Mouse (Mus musculus) layer of hippocampus, adult 2 months (tissue): ENCODE results near the gene Olfr575. TPM values are rescaled to one million over a fixed set of nuclear protein-coding genes. Genes with fewer than 3 reads are reported as not detected.

Experiments
- DNase-seq, 2 experiments: peaks; one replicate each; pipeline ENCODE4 v3.0.0; 2022; ENCODE audit warnings: low spot score in 2 of 2
- H3K27ac ChIP-seq: fragments of 200-600 bp; 2 replicates; pipeline ENCODE4 v1.8.1; 2022
- H3K4me3 ChIP-seq: fragments of 200-600 bp; 2 replicates; pipeline ENCODE4 v1.8.1; 2022; ENCODE audit warnings: mild to moderate bottlenecking
- CTCF ChIP-seq: fragments of 200-600 bp; conservative IDR thresholded peaks from 2 replicates; pipeline ENCODE4 v1.8.1; 2022; ENCODE audit warnings: antibody characterized with exemption, mild to moderate bottlenecking, moderate library complexity
- total RNA-seq, 2 experiments: library from RNA; stranded (reverse); gene quantifications; 2 replicates each; pipeline ENCODE4 v1.2.3; 2021

The Olfr575 gene
- total RNA-seq, 2 experiments from 2014 or later = not detected

DNA sequence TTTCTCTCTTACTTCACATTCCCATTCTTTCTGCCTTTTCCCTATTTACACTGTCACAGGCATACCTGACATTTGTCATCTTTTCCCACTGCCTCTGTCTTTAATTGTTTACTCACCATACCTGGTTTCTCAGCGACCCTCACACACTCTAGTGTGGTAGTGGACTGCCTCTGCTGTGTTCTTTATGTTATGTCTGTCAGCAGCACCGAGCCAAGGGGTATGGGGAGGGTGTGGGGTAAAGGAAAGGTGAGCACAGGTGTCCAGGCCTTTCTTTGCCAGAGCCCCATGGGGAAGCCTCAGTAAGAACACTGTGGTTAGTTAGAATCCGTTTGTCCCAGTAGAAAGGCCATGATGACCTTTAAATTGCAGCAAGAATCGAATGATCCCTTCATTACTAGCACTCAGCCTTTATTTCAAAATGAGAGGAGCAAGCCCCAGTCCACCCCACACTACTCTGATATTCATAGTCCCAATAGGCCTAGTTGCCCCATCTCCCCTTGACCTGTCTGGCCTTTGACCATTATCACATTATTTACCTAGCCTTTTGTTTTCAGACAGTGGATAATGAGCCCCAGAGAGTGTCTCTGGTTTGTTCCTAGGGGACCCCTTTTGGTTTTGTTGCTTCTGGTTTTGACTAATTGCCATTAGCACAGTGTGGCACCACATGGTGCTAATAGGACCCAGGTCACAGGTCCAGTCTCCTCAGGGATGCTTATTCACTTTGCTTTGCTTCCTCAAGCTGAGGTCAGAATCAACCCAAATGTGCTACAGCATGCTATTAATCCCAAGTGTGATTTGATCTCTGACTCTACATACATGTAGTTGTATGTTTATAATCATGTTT, 41.3 kb downstream of the Olfr575 start, which contains the start of gene Olfr571:
Olfr571 (minus strand) TSS at position 505 of the 844 bp plus-strand sequence.
- no peak for DNase-seq
- no peak for TF ChIP-seq CTCF
- H3K4me3 ChIP-seq = no peak within 1 kb of the TSS
- no peak within 1 kb of the TSS for H3K27ac ChIP-seq

DNA sequence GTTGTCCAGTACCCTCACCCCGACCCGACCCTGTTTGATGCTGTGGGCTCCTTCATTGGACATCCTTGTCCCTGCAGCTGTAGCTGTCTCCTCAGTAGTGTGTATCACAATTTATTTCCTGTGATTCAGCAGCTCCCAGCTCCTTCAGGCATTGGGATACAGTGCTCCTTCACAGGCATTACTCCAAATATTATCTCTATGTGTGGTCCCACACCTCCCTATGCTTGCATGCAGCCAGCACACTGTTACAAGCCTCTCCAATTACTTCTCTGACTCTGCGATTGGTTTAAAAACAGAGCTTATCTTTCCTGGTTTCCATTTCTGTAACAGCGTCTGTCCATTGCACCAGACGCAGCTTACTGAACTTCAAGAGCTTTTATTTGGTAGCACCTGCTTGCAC, 42.2 kb downstream of the Olfr575 start:
- Histone ChIP-seq H3K4me3 (no peak overlapping the region), H3K27ac (no peak overlapping the region)
- TF ChIP-seq CTCF = no peak
- no peak for DNase-seq

DNA sequence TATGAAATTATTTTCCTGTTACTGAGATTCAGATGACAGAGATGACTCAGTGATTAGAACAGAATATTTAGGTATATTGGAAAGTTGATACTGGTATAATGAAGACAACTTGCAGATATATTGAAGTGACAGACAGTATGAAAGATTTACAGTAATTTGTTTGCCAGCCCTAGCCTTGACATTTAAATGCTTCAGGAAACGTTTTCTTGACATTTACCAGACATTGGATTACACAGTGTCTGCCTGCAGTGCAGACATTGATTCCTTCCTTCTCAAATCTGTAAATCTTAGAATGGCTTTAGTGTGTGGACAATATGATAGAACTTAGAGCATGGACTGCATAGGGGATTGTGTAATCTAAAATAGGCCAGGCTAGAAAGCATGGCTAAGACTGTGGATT, 43.3 kb downstream of the Olfr575 start:
- Histone ChIP-seq H3K4me3 (no peak overlapping the region), H3K27ac (no peak overlapping the region)
- TF ChIP-seq CTCF = no peak
- no peak for DNase-seq

Other genes with a start within 250 kb of the Olfr575 start
- not detected for gene Olfr33, start 239.7 kb downstream of the Olfr575 start, total RNA-seq
- gene Olfr559, start 231.3 kb downstream of the Olfr575 start, total RNA-seq = not detected
- gene Olfr560, start 199.4 kb downstream of the Olfr575 start, total RNA-seq = not detected
- under 1 TPM; 0.25 to 0.36 TPM for gene Olfr78, start 199.3 kb downstream of the Olfr575 start, total RNA-seq
- gene Olfr561, start 187.6 kb downstream of the Olfr575 start, total RNA-seq = not detected
- gene Olfr564, start 155.3 kb downstream of the Olfr575 start, total RNA-seq = not detected
- not detected for gene Olfr566, start 100.0 kb downstream of the Olfr575 start, total RNA-seq
- not detected for gene Olfr568, start 81.7 kb downstream of the Olfr575 start, total RNA-seq
- not detected for gene Olfr569, start 67.9 kb downstream of the Olfr575 start, total RNA-seq
- gene Olfr570, start 64.2 kb downstream of the Olfr575 start, total RNA-seq = not detected
- not detected for gene Olfr571, start 41.2 kb downstream of the Olfr575 start, total RNA-seq
- gene Olfr572, start 34.4 kb downstream of the Olfr575 start, total RNA-seq = not detected
- gene Olfr573-ps1, start 16.2 kb downstream of the Olfr575 start, total RNA-seq = not detected
- not detected for gene Olfr574, start 10.3 kb downstream of the Olfr575 start, total RNA-seq
- not detected for gene Olfr576, start 3.9 kb upstream of the Olfr575 start, total RNA-seq
- gene Olfr577, start 17.2 kb upstream of the Olfr575 start, total RNA-seq = not detected
- gene Olfr578, start 30.5 kb upstream of the Olfr575 start, total RNA-seq = not detected
- not detected for gene Olfr582, start 79.2 kb upstream of the Olfr575 start, total RNA-seq
- not detected for gene Olfr583, start 92.5 kb upstream of the Olfr575 start, total RNA-seq
- gene Olfr584, start 123.1 kb upstream of the Olfr575 start, total RNA-seq = not detected
- not detected for gene Olfr585, start 138.9 kb upstream of the Olfr575 start, total RNA-seq
- gene Olfr586, start 166.9 kb upstream of the Olfr575 start, total RNA-seq = not detected
- gene Olfr588-ps1, start 182.1 kb upstream of the Olfr575 start, total RNA-seq = not detected
- not detected for gene Olfr589, start 197.6 kb upstream of the Olfr575 start, total RNA-seq
- gene Olfr591, start 219.6 kb upstream of the Olfr575 start, total RNA-seq = not detected
- gene Olfr592, start 226.0 kb upstream of the Olfr575 start, total RNA-seq = not detected